ENCODE assay signal across 5 mouse cellular contexts in genomic region chr6:32715137-32715536, GRCm38 (mm10).
"Had no signal": no experiment of that assay in that cellular context is flagged by ENCODE, and none has a peak within 500 bp of the region (broad histone marks: within the 10 kb centered on the region; RNA-seq: fewer than 3 reads in every experiment).

No protein-coding gene starts in this region.

- DNase-seq: kidney, adult 8-10 months; kidney, postnatal 25 days; lung, adult 18-20 months; thymus, postnatal 36 days had no signal

- ATAC-seq: intestine, postnatal 0 days had no signal
